Mouse (Mus musculus) E14TG2a.4 (cell line): ENCODE data around the gene Rab3d.

ENCODE experiments used
- CTCF ChIP-seq: conservative IDR thresholded peaks from 2 replicates; pipeline ENCODE4 v1.5.1; 2014; ENCODE audit warnings: low read length
- NANOG ChIP-seq: IDR thresholded peaks from 2 replicates; pipeline ENCODE4 v1.6.1; 2014; ENCODE audit warnings: borderline replicate concordance, low read length, mixed read lengths
- POU5F1 ChIP-seq: IDR thresholded peaks from 2 replicates; pipeline ENCODE4 v1.6.1; 2014; ENCODE audit warnings: low read length, borderline replicate concordance

DNA sequence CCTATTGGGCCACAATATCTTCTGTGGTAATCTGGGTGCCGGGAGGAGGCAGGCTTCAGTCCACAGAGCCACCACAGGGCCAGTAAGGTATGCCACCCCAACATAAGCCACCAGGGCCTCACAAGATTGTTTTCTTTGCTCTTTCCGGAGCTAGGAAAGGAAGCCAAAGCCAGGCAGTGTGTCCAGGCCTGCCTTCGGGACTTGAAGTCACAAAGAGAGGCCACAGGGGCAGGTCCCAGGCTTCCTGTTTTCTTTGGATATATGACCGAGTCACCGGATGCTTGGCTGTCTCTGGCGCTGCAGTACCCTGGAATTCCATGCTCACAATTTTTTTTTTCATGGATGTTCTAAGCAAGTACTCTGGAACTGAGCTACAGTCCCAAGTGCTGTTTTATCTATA, 59.9 kb downstream of the Rab3d start:
- TF ChIP-seq CTCF (no peak), POU5F1 (no peak), NANOG (no peak)
